29 mouse cellular contexts compared by ENCODE assay signal in the genomic region with DNA sequence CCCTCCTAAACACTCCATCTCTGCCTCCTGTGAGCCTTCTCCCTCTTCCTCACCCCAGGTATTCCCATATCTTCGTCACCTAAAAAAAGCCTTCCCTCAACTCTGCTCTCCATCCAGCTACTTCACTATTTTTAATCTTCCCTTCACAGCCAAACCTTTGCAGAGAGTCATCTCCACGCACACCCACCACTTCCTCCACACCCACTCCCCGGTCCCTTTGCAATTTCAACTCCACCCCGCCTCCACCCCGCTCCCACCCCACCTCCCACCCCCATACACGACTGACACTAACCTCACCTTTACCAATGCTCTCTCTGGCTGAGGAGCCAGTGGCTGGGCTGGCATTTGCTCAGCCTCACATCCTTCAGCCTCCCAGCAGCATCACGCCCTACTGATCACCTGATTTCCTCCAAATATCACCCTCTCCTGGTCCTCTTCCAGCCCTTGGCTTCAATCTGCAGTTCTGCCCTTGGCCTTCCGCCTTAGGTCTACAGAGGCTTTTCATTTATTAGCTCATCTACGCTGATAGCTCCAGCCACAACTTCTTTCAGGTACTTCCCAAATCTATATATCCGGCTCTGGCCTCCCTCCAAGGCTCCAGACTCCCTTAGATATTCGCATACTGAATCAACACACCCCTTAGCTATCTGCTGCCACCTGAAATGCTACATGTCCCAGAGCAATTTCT. TPM values are rescaled to one million over a fixed set of nuclear protein-coding genes. Genes with fewer than 3 reads are reported as not detected.
A peak's percentile ranks its signal among the peaks of the same experiment; 100 is the strongest.
DNase-seq lines count a peak whose midpoint lies in the region; ATAC-seq and TF ChIP-seq lines count a peak whose summit lies in the region.
"Had no signal": no experiment of that assay in that cellular context is flagged by ENCODE, and none has a peak within 500 bp of the region (broad histone marks: within the 10 kb centered on the region; RNA-seq: fewer than 3 reads in every experiment).

No protein-coding gene starts in this region.

- H3K9ac ChIP-seq in forebrain, postnatal 0 days: no peak overlapping the region
- H3K9ac ChIP-seq in forebrain, embryonic 13.5 days: no peak overlapping the region
- no peak overlapping the region for H3K9ac ChIP-seq in intestine, embryonic 14.5 days (ENCODE audit: low read length)
- no peak overlapping the region for H3K9ac ChIP-seq in intestine, postnatal 0 days (ENCODE audit: low read depth, low read length)
- no peak overlapping the region for H3K9ac ChIP-seq in midbrain, postnatal 0 days (replicated peaks; ENCODE audit: low read length, poor library complexity, severe bottlenecking)
- H3K9ac ChIP-seq in liver, postnatal 0 days (replicated peaks): no peak overlapping the region
- H3K9ac ChIP-seq: embryonic facial prominence, embryonic 12.5 days; heart, embryonic 12.5 days; limb, embryonic 13.5 days; midbrain, embryonic 13.5 days had no signal

- WGBS in forebrain, postnatal 0 days: 65% methylated on average over 11 of the region's 11 CpGs
- WGBS in forebrain, embryonic 13.5 days: 79% methylated on average over 11 of the region's 11 CpGs
- 67% methylated on average over 11 of the region's 11 CpGs for WGBS in intestine, embryonic 14.5 days
- 70% methylated on average over 11 of the region's 11 CpGs for WGBS in intestine, postnatal 0 days
- WGBS in midbrain, embryonic 10.5 days: 84% methylated on average over 11 of the region's 11 CpGs
- WGBS in midbrain, postnatal 0 days: 81% methylated on average over 11 of the region's 11 CpGs
- WGBS in liver, postnatal 0 days (ENCODE audit: insufficient replicate concordance): 61% methylated on average over 11 of the region's 11 CpGs

- H3K27me3 ChIP-seq in forebrain, postnatal 0 days (ENCODE audit: insufficient read depth, low read length): no peaks in the 10 kb centered on the region
- no peaks in the 10 kb centered on the region for H3K27me3 ChIP-seq in forebrain, embryonic 13.5 days
- H3K27me3 ChIP-seq in intestine, embryonic 14.5 days (replicated peaks; ENCODE audit: control insufficient read depth, insufficient read depth, low read length): no peaks in the 10 kb centered on the region
- H3K27me3 ChIP-seq in intestine, postnatal 0 days (replicated peaks; ENCODE audit: control insufficient read depth, insufficient read depth, low read length): no peaks in the 10 kb centered on the region
- H3K27me3 ChIP-seq in midbrain, embryonic 10.5 days (ENCODE audit: low read depth, poor library complexity, severe bottlenecking): no peaks in the 10 kb centered on the region
- no peaks in the 10 kb centered on the region for H3K27me3 ChIP-seq in midbrain, postnatal 0 days (ENCODE audit: insufficient read depth, low read length)
- no peaks in the 10 kb centered on the region for H3K27me3 ChIP-seq in liver, postnatal 0 days (ENCODE audit: insufficient read depth, low read length)
- H3K27me3 ChIP-seq: embryonic facial prominence, embryonic 12.5 days; heart, embryonic 12.5 days; limb, embryonic 13.5 days; midbrain, embryonic 13.5 days had no signal

- TF ChIP-seq CTCF in forebrain, postnatal 0 days (IDR thresholded peaks at IDR 0.05; ENCODE audit: low read depth): no peak
- no peak for TF ChIP-seq CTCF in intestine, postnatal 0 days (IDR thresholded peaks at IDR 0.05; ENCODE audit: low read depth)
- no peak for TF ChIP-seq CTCF in midbrain, postnatal 0 days (IDR thresholded peaks at IDR 0.05)
- TF ChIP-seq CTCF in liver, postnatal 0 days (IDR thresholded peaks at IDR 0.05; ENCODE audit: low read depth): no peak

- no peak for DNase-seq in forebrain, postnatal 0 days
- peak; percentile 43 for DNase-seq in intestine, embryonic 14.5 days (ENCODE audit: low spot score)
- peak; percentile 10 for DNase-seq in midbrain, embryonic 10.5 days (ENCODE audit: low spot score)
- no peak for DNase-seq in midbrain, postnatal 0 days (ENCODE audit: low spot score)
- peak; percentile 47 for DNase-seq in right cerebral cortex, postnatal 25 days
- no peak for DNase-seq in liver, postnatal 0 days
- DNase-seq: adrenal gland, postnatal 36 days; cerebellum, adult 8-10 months; cerebellum, postnatal 36 days; embryo, embryonic 11 days; gastrocnemius, postnatal 25 days; kidney, adult 9 months; kidney, postnatal 10 days; layer of hippocampus, postnatal 36 days; lung, postnatal 4 days; thymus, adult 2 months; thymus, postnatal 4 days had no signal

- TF ChIP-seq EP300 in liver, postnatal 0 days (IDR thresholded peaks at IDR 0.05; ENCODE audit: low read depth): no peak

- peaks cover 16% of the 10 kb centered on the region for H3K4me1 ChIP-seq in forebrain, postnatal 0 days (ENCODE audit: insufficient read depth)
- H3K4me1 ChIP-seq in forebrain, embryonic 13.5 days: peaks cover 67% of the 10 kb centered on the region
- peaks cover 11% of the 10 kb centered on the region; the same call in 1 of the 2 replicates for H3K4me1 ChIP-seq in intestine, embryonic 14.5 days (replicated peaks; ENCODE audit: control insufficient read depth, insufficient read depth, low read length)
- 0 out of 2 replicates have a peak, but pooled peaks cover under 1% of the 10 kb centered on the region for H3K4me1 ChIP-seq in intestine, postnatal 0 days (replicated peaks; ENCODE audit: control insufficient read depth, insufficient read depth, low read length)
- H3K4me1 ChIP-seq in midbrain, embryonic 10.5 days: peaks cover 59% of the 10 kb centered on the region
- peaks cover 13% of the 10 kb centered on the region; the same call in 1 of the 2 replicates for H3K4me1 ChIP-seq in midbrain, postnatal 0 days (ENCODE audit: insufficient read depth, low read length)
- no peaks in the 10 kb centered on the region for H3K4me1 ChIP-seq in liver, postnatal 0 days (ENCODE audit: insufficient read depth)
- H3K4me1 ChIP-seq: megakaryocyte, embryonic 14.5 days had no signal

- H3K4me3 ChIP-seq in forebrain, postnatal 0 days (ENCODE audit: low read depth, low read length): no peak overlapping the region
- H3K4me3 ChIP-seq in forebrain, embryonic 13.5 days: no peak overlapping the region
- H3K4me3 ChIP-seq in intestine, embryonic 14.5 days (ENCODE audit: low read depth, low read length): no peak overlapping the region
- H3K4me3 ChIP-seq in intestine, postnatal 0 days (ENCODE audit: low read depth, low read length): no peak overlapping the region
- H3K4me3 ChIP-seq in midbrain, embryonic 10.5 days: no peak overlapping the region
- H3K4me3 ChIP-seq in midbrain, postnatal 0 days (ENCODE audit: low read depth, low read length): no peak overlapping the region
- no peak overlapping the region for H3K4me3 ChIP-seq in liver, postnatal 0 days (ENCODE audit: low read depth, low read length)
- H3K4me3 ChIP-seq: embryonic facial prominence, embryonic 12.5 days; heart, embryonic 12.5 days; limb, embryonic 13.5 days; megakaryocyte, embryonic 14.5 days; midbrain, embryonic 13.5 days had no signal

- H3K36me3 ChIP-seq in forebrain, postnatal 0 days (ENCODE audit: insufficient read depth): no peaks in the 10 kb centered on the region
- peaks cover 12% of the 10 kb centered on the region; the same call in 1 of the 2 replicates for H3K36me3 ChIP-seq in forebrain, embryonic 13.5 days (ENCODE audit: poor library complexity, severe bottlenecking)
- no peaks in the 10 kb centered on the region for H3K36me3 ChIP-seq in intestine, embryonic 14.5 days (ENCODE audit: control insufficient read depth, insufficient read depth, low read length)
- no peaks in the 10 kb centered on the region for H3K36me3 ChIP-seq in intestine, postnatal 0 days (ENCODE audit: control insufficient read depth, insufficient read depth)
- H3K36me3 ChIP-seq in midbrain, embryonic 10.5 days: peaks cover 14% of the 10 kb centered on the region
- no peaks in the 10 kb centered on the region for H3K36me3 ChIP-seq in midbrain, postnatal 0 days (ENCODE audit: insufficient read depth, low read length)
- no peaks in the 10 kb centered on the region for H3K36me3 ChIP-seq in liver, postnatal 0 days (replicated peaks; ENCODE audit: insufficient read depth, low read length)
- H3K36me3 ChIP-seq: embryonic facial prominence, embryonic 12.5 days; heart, embryonic 12.5 days had no signal

- H3K9me3 ChIP-seq in forebrain, postnatal 0 days (ENCODE audit: low read length): no peaks in the 10 kb centered on the region
- H3K9me3 ChIP-seq in forebrain, embryonic 13.5 days (replicated peaks): no peaks in the 10 kb centered on the region
- no peaks in the 10 kb centered on the region for H3K9me3 ChIP-seq in intestine, embryonic 14.5 days (ENCODE audit: control insufficient read depth, low read length)
- no peaks in the 10 kb centered on the region for H3K9me3 ChIP-seq in intestine, postnatal 0 days (ENCODE audit: control insufficient read depth)
- no peaks in the 10 kb centered on the region for H3K9me3 ChIP-seq in midbrain, embryonic 10.5 days (replicated peaks)
- H3K9me3 ChIP-seq in midbrain, postnatal 0 days (ENCODE audit: low read length): no peaks in the 10 kb centered on the region
- no peaks in the 10 kb centered on the region for H3K9me3 ChIP-seq in liver, postnatal 0 days (ENCODE audit: low read length)
- H3K9me3 ChIP-seq: embryonic facial prominence, embryonic 12.5 days; heart, embryonic 12.5 days; limb, embryonic 13.5 days; midbrain, embryonic 13.5 days had no signal

- no peak for ATAC-seq in forebrain, postnatal 0 days
- ATAC-seq in forebrain, embryonic 13.5 days: no peak
- ATAC-seq in intestine, embryonic 14.5 days (replicated peaks; ENCODE audit: low FRiP score, low TSS enrichment, low read depth): no peak
- no peak for ATAC-seq in intestine, postnatal 0 days
- ATAC-seq in midbrain, postnatal 0 days (ENCODE audit: low FRiP score): no peak
- ATAC-seq in liver, postnatal 0 days: no peak
- ATAC-seq: CD4-positive, CD25-positive, alpha-beta regulatory T cell, adult 4 months; hindbrain, embryonic 16.5 days; intestine, embryonic 16.5 days had no signal

- H3K27ac ChIP-seq in forebrain, postnatal 0 days (ENCODE audit: low read depth, low read length): 0 out of 2 replicates have a peak overlapping the region, but pooled peaks have one; percentile 11
- no peak overlapping the region for H3K27ac ChIP-seq in forebrain, embryonic 13.5 days
- H3K27ac ChIP-seq in intestine, embryonic 14.5 days (ENCODE audit: low read depth): no peak overlapping the region
- H3K27ac ChIP-seq in intestine, postnatal 0 days (ENCODE audit: low read depth, low read length): no peak overlapping the region
- H3K27ac ChIP-seq in midbrain, embryonic 10.5 days (replicated peaks): no peak overlapping the region
- no peak overlapping the region for H3K27ac ChIP-seq in midbrain, postnatal 0 days (ENCODE audit: low read depth, low read length)
- H3K27ac ChIP-seq in liver, postnatal 0 days (ENCODE audit: low read depth): no peak overlapping the region
- H3K27ac ChIP-seq: embryonic facial prominence, embryonic 12.5 days; limb, embryonic 13.5 days; stomach, postnatal 0 days had no signal

- no peak overlapping the region for H3K4me2 ChIP-seq in forebrain, postnatal 0 days (ENCODE audit: low read depth)
- H3K4me2 ChIP-seq in forebrain, embryonic 13.5 days: no peak overlapping the region
- H3K4me2 ChIP-seq in intestine, embryonic 14.5 days (ENCODE audit: low read length): no peak overlapping the region
- no peak overlapping the region for H3K4me2 ChIP-seq in intestine, postnatal 0 days (replicated peaks; ENCODE audit: low read depth)
- no peak overlapping the region for H3K4me2 ChIP-seq in midbrain, postnatal 0 days (ENCODE audit: low read depth, low read length, poor library complexity, severe bottlenecking)
- H3K4me2 ChIP-seq in liver, postnatal 0 days (ENCODE audit: low read depth, low read length): no peak overlapping the region
- H3K4me2 ChIP-seq: embryonic facial prominence, embryonic 12.5 days; heart, embryonic 12.5 days; limb, embryonic 13.5 days; liver, embryonic 11.5 days; midbrain, embryonic 13.5 days had no signal

RNA-seq across cellular contexts. Expression of a gene that starts 9.6 kb away (rescaled TPM):
- 134 and 148 TPM in 2 replicates for total RNA-seq in forebrain, postnatal 0 days (2014; rRNA removed)
- polyA plus RNA-seq in forebrain, postnatal 0 days (2015; fragmentation: Nextera tagmentation; extraction: Ambion mirVana): 16.4 and 23.6 TPM in 2 replicates
- polyA plus RNA-seq in forebrain, embryonic 13.5 days (2015; fragmentation: Nextera tagmentation; extraction: Ambion mirVana): 31.5 and 34.4 TPM in 2 replicates
- polyA plus RNA-seq in intestine, embryonic 14.5 days (2014; fragmentation: Nextera tagmentation; extraction: Ambion mirVana): 20.1 and 20.9 TPM in 2 replicates
- 7.5 and 8.0 TPM in 2 replicates for polyA plus RNA-seq in intestine, postnatal 0 days (2015; fragmentation: Nextera tagmentation; extraction: Ambion mirVana)
- polyA plus RNA-seq in midbrain, embryonic 10.5 days (2016; fragmentation: Nextera tagmentation; extraction: Ambion mirVana): 11.3 and 16.8 TPM in 2 replicates
- total RNA-seq in midbrain, postnatal 0 days (2014; rRNA removed): 128 and 156 TPM in 2 replicates
- polyA plus RNA-seq in midbrain, postnatal 0 days (2015; fragmentation: Nextera tagmentation; extraction: Ambion mirVana): 18.2 and 23.6 TPM in 2 replicates
- 12.8 and 16.7 TPM in 2 replicates for polyA plus RNA-seq in liver, postnatal 0 days (2015; fragmentation: Nextera tagmentation; extraction: Ambion mirVana)

Comparison
In these comparisons a context has a peak if more than half of its experiments do, and no peak if none do; other contexts are left out.
1. DNase-seq: peak in intestine, embryonic 14.5 days (single experiment), midbrain, embryonic 10.5 days (single experiment) and right cerebral cortex, postnatal 25 days (single experiment); none in forebrain, postnatal 0 days (single experiment), midbrain, postnatal 0 days (single experiment) and liver, postnatal 0 days (single experiment).